Mouse (Mus musculus) cerebellum, adult 9-11 months (tissue): Measurements from ENCODE around the gene Gpbar1.
"Not testable (repeated sequence)": the region's sequence is repeated elsewhere in the genome, so short reads cannot be mapped to it uniquely, and the experiment has no call there.

Source experiments
- DNase-seq: peaks from one replicate; pipeline ENCODE4 v3.0.0; 2022

Gene Gpbar1

DNA sequence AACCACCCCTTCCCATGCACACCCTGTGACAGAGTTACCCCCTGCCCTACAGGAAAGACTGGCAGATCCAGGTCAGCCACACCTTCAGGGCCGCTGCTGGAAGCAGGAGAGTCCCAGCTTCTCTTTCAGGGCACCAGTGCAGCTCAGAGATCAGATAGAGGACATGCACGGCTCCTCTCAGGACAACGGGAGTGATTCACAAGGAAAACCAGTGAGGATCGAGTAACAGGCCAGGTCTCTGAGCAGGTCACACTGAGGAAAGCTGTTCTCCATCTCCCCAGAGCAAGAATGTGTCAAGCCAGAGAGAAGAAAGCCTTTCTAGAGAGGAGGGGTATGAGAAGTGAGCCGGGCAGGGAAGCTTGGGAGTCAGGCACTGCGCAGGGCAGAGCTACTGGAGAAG is 18.1 kb downstream of the Gpbar1 start:
- DNase-seq: peak; percentile 44

DNA sequence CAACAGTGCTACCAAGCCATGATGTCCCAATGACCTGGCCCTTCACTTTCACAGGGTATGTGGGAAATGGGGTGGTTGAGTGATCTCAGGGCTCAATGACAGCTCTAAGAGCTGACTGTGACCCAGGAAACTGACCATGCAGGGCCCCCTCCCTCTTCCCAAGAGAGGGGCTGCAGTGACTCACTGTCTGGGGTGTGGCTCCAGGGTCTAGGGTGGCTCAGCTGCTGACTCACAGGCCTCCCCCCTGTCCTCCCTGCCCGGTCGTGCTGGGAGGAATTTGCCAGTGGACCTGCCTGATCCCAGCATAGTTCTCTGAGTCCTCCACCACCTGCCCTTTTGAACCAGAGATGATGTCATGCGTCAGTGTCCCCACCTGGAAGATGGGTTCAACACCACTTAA is 18.9 kb downstream of the Gpbar1 start:
- DNase-seq: peak; percentile 47

DNA sequence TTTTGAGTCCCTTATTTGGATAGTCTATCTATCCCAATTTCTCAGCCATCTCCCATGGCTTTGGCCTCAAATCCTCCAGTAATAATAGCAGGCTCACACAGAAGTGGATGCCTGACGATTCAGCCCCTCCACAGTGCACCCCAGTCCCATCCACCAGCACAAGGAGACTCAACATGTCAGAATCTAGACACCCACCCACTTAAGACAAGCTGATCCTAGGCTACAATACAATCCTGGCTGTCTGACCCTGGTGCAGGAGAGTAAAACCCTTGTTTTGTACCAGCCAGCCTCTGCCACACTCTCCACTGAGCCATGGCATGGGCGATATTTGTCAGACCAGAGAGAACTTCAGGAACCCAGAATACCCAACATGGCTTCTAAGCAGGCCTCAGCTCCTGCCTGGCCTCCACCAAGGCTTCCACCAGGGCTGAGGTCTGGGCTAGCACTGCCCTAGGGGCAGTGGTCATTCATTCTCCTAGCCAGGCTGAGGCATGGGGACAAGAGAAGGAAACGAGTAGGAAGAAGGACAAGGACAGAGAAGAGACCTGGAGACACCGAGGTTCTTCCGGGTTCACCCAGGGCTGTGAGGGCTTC is 19.9 kb downstream of the Gpbar1 start:
- peak; percentile 22 for DNase-seq

DNA sequence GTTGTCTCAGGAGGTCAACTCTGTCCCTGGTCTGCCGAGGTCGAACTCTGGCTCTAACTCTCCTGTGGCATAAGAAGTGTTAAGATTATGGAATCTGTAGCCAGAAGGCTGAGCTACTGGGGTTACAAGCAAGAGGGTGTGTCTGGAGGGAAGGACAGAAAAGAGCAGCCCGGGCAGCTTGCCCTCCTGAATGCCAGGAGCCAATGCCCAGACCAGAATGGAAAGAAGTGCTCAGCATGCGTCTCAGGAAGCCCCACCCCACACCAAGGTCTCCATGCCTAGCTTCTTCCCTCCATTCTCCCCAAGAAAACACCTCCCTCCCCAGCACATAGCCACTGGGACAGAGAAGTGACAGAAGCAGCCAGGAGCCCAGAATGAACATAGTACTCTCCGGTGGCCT is 20.6 kb downstream of the Gpbar1 start:
- DNase-seq: peak; percentile 75

DNA sequence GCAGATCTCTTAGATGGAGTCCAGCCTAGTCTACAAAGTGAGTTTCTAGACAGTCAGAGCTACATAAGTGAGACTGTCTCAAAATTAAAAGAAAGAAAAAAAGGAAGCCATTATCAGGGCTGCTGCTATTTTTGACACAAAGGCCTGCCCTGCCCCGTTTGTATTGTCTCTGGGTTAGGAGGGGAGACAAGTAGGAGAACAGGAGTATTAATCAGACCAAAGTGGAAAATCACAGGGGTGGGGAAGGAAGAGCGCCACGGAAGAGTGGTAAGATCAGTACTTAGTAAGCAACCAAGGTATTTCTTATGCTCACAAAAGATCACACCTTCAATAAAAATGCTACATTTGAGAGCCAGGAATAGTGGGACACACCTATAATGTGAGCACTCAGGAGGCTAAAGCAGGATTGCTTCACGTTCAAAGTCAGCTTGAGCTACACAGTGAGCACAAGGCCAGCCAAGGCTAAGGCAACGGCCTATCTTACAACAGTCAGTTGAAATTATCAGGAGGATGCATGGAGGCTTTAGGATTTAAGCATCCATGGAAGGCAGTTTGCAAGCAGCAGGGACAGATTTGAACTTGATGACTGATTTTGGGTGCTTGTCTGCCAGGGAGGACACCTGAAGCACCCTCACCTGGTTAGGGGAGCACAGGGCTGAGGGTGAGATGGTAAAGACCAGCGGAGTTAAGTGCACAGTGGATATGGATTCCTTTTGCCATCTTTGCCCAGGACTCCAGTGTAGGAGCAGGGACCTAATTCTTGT is 22.2 kb downstream of the Gpbar1 start:
- DNase-seq: no peak

DNA sequence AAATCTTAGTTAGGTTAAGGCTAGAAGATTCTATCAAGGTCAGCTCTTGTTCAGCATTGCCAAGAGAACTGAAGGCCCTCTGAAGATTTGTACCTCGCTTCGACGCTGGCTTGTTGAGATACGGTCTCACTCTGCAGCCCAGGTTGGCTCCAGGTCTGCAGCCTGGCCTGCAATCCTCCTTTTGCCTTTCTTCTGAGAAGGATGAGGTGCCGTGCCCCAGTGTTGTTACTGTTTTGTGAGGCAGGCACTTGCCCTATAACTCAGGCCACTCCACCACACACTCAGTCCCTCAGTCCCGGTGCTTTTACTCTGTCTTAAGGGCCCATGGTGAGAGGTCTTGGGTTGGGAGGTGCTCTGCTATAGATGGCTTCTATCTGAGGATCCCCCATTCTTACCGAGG is 23.9 kb downstream of the Gpbar1 start:
- DNase-seq: no peak

DNA sequence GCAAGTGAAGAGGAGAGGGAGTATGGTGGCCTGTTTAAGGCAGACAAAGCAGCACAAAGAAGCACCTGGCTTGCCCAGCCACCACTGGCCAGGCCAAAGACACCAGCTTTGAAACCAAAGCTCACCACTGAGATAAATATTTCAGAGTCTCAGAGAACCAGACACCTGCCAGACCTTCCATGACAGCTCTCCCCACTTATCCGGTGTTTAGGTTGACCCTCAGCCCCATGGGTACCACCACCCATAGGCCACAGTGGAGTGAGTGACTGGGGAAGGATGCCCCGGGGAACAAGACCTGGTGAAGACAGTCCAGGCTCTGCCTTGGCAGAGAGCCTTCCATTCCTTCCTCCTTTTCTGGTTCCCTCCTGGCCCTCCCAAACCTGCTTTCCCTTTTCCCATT is 24.5 kb downstream of the Gpbar1 start:
- peak; percentile 50 for DNase-seq

DNA sequence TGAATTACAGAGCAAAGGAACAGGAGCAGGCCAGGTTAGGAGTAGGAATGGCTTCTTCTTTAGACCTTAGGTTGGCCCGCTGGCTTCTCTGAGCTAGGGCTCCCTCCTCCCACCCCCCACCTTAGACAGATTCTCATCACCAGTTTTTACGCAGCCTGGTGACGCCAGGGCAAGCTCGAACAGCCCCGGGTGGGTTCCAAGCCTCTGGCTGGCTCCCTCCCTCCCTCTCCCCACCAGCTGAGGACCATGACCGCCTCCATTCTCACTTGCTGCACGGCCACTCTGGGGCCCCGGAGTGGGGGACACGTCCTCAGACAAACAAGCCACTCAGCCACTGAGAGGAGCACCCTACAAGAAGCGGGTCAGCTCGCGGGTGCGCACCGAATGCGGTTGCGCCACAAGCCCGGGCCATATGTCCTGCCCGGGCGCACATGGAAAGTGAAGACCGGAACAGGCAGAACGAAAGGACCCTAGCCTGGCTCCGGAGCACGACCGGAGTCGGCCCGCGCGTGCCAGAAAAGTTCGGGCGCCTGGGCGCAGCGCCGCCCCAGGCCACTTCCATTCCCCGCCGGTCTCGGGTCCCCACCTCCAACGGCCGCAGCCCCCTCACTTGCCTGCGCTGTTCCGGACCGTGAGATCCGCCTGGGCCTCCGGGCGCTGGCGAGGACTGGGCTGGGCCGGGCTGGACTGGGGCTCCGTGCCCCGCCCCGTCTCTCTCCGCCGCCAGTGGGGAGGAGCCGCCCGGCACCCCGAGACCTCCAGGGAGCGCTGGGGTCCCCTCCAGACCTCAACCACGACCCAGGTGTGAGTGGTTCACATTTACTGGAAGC is 25.4 kb downstream of the Gpbar1 start:
- peak; percentile 69 for DNase-seq

DNA sequence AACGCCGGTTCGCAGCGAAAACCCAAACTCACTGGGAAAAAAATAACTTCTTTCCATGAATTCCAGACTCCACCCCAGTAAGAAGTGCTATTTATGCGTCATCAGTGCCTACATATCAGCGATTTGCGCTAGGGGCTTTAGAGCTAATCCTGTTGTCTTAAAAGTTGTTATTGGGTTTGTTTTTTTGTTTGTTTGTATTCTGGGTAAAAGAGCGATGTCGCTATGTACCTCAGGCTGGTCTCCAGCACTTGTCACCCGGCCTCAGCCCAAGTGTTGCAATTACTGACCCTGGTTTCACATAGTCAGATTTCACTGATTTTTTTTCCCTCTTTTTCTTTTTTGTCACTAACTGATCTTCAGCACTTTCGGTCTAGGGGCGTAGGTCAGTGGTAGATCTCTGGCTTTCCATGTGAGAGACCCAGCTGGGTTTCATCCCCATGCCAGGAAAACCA is 26.0 kb downstream of the Gpbar1 start:
- DNase-seq: no peak

DNA sequence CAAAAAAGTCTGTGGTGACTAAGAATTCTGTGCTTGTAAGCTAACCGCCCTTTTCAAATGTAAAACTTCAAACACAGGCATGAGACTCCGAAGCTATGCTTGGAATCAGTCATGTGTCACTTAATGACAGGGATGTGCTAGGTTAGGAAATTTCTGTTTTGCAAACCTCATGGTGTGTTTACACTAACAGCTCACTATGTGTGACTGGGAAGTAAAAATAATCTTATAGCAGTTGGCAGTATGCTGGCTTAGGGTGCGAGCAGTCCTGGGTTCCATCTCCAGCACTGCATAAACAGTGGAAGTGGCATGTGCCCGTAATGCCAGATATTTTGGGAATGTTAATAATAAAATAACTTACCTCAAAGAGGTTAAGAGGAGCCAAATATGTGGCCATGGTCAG is 26.6 kb downstream of the Gpbar1 start:
- DNase-seq: peak; percentile 20

DNA sequence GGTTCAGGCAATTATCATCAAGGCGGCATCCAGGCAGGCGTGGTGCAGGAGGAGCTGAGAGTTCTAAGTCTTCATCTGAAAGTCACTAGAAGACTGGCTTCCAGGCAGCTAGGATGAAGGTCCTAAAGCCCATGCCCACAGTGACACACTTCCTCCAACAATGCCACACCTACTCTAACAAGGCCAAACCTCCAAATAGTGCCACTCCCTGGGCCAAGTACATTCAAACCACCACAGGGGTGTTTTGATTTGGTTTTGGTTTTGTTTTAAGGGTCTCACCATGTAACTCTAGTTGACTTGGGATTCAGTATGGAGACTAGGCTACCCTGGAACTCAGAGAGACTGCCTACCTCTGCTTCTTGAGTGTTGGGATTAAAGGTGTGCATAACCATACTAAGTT is 27.2 kb downstream of the Gpbar1 start, which contains the start of gene Tmbim1:
Gene Tmbim1, minus strand, starts transcription at position 101 of the 400 bp plus-strand sequence.
- no peak for DNase-seq

DNA sequence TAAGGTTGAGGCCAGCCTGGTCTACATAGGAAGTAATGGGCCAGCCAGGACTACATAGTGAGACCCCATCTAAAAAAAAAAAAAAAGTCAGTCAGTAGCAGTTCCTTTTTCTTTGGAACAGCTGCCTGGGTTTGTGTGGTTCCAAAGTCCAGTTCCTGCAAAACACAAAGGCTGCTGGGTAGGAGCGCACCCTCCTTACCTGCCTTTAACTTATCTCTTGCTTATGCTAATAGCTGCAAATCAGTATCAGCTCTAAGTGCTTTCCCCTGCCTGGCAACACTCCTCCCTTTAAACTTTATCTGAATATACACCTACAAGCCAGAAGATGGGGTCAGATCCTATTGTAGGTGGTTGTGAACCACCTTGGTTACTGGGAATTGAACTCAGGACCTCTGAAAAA is 28.8 kb downstream of the Gpbar1 start:
- DNase-seq: no peak

DNA sequence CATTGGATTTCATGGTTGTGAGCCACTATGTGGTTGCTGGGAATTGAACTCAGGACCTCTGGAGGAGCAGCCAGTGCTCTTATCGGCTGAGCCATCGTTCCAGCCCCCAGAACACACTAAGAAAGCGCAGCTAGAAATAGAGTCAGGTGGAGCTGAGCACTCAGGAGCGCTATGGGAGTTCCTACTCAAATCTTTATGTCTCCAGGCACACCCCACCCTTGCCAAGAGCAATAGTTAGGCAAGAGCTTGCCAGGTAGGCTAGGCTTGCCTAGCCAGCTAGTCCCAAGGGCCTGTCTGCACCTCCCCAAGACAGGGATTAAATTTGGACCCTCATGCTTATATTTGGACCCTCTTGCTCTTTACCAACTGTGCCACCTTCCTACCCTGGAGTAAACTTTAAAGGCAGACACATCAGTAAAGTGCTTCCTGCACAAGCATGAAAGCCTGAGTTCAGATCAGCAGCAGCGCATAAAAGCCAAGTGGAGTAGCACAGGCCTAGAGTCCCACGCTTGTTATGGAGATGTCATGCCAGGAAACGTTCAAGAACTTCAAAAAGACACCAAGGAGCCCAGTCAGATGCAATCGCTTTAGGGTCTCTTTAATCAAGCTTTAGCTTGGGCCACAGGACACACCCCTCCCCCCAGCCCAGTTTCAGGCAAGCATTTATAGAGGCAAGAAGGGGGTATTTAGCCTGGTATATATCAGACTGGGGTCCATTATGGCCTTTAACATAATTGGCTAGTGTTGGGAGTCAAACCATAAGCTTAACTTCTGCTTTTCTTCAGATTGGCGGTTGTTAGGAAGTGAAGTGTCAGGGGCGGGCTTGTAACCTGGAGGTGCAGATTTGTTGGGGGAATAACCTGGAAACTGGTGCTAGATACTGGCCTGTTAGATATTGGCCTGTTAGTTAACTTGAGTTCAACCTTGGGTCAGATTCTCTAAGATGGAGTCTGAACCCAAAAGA is 29.9 kb downstream of the Gpbar1 start:
- no peak for DNase-seq

DNA sequence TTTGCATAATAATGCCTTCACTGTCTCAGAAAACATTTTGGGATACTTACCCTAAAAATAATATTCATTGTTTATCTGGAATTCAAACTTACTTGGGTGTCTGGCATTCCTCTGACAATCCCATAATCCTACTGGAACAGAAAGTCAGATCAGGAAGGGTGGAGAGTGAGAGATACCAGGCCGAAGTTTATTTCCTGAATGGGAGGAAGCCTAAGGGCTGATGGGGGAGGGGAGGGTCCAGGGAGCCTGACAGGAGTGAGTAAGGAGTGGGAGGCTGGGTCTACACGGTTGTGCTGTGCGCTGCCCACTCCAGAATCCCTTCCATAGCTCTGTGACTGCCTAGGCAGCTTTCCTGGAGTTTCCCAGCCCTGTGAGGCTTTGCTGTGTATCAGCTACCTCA is 31.4 kb downstream of the Gpbar1 start:
- no peak for DNase-seq

DNA sequence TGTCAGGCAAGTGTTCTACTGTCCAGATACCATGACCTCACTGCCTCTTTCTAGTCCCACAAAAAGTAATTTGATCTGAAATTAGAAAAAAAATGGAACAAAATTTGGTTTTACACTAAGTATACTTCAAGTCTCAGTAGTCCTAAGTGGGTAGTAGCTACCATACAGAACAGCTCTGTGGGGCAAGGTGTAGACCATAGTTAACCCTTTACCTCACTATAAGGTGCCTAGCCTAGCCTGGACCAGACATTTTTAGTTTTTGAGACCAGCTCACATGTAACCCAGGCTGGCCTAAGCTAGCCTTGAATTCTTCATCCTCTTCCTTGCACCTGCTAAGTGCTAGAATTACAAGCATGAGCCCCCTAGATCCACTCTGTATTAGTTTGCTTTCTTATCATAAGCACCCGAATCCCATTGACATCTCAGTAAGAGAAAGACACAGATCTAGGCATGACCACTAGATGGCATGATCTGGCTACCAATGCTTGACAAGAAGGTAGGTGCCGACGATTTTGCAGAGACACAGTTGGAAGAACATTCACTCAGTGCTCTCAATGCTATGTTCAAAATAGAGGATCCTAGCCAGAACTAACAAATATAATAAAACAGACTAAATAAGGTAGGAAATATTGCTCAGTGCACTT is 34.8 kb downstream of the Gpbar1 start:
- peak; percentile 69 for DNase-seq

DNA sequence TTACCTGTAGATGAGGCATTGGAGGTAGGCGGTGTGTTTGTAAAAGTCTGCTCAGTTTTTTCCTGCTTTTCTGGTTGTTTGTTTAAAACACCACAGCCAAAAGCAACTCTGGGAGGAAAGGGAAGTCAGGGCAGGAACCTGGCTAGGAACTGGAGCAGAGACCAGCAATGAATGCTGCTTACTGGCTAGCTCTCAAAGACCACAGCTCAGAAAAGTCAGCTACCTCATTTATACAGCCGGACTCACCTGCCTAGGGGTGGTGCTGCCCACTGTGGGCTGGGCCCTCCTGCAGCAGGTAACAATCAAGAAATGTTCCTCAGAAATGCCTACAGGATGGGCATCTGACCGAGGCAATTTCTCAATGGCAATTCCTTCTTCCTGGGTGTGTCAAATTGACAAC is 36.4 kb downstream of the Gpbar1 start:
- DNase-seq: no peak

DNA sequence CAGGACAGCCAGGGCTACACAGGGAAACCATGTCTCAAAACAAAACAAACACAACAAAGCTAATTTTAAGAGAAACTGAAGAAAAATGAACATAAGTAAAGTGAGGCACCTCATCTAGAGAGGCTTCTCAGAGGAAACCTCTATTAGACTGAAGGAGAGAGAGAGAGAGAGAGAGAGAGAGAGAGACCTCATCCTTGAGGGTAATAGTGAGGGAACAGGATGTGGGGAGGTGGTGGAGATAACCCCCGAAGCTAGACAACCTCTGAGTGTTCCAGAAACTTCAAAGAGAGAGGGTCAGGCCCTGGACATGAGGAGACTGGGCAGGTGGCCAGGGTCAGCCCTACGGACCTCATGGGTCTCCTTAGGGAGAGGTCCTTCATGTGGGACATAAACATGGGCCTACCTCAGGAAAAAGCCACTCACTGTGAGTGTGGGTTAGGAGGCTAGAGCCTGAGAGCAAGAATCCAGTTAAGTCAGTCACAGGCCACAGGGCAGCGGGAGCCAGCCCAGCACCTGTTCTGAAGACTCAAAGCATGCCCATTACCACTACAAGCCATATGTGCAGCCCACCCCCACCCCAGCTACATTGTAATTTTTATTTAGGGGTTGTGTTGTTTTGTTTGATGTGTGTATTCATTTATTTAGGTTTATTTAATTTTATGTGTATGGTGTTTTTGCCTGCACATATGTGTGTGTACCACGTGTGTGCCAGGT is 37.9 kb downstream of the Gpbar1 start:
- no peak for DNase-seq

DNA sequence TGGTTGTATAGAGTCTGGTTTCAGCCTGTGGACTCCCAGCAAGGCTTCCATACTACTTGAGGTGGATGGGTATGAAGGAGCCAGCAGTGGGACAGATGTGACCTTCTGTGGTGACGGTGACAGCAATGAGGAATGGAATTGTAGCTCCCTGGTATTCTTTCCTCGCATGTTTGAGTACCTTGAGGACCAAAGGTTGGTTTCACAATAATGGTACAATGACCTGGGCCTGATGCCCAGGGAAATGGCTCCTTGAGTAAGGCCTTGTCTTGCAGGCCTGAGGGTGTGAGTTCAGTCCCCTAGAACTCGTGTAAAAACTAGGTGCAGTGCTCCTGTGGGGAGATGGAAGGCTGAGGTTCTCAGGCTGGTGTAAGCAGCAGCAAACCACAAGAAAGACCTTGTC is 40.4 kb downstream of the Gpbar1 start:
- DNase-seq: no peak

DNA sequence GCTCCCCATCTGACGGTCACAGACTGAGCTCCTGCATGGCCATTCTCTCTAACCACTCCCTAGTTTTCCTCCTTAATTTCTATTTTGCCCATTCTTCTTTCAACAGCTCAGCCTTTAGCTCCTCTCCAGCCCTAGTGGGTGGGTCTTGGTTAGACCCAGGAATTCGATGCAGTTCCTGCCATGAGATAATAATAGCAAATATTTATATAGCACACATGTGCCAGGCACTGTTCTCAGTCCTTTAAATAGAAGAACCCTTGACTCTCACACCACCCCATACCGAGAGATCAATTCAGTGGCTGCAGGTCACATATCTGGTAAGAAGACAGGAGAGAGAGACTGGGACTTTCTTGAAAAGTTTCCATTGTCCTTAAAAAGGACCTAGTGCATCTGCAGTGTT is 43.0 kb downstream of the Gpbar1 start:
- DNase-seq: no peak

DNA sequence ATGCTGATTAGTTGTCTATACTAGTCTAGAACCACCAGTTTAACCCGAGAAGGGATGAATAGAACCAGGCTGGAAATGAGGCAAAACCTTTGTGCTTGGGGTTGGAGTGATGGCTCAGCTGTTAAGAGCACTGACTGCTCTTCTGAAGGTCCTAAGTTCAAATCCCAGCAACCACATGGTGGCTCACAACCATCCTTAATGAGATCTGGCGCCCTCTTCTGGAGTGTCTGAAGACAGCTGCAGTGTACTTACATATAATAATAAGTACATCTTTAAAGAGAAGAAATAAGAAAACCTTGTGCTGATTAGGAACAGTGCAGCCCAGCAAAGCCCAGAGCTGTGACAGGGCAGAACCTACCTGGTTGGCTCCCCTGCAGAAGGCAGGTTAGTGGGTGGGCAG is 48.6 kb downstream of the Gpbar1 start:
- not testable (repeated sequence) for DNase-seq
